Mouse (Mus musculus): ENCODE measurements around the gene Prr32.

Gene Prr32

GRCm38 (mm10) chrX:45090604-45091003, at the start of gene Prr32:
Gene Prr32, plus strand, starts transcription at chrX:45090904.
- in situ Hi-C loops (cut with MboI; ENCODE audit: low sequenced_read_pairs) = no loop called here
